Mouse (Mus musculus) neural tube, embryonic 11.5 days (tissue): ENCODE data around the gene Cd33. TPM values are rescaled to one million over a fixed set of nuclear protein-coding genes. Genes with fewer than 3 reads are reported as not detected.

ENCODE experiments used
- ATAC-seq: fragments of 200-750 bp; cut with Nextera tagmentation; 2 replicates; pipeline ENCODE4 v1.8.0; 2017; ENCODE audit warnings: moderate number of reproducible peaks, mild to moderate bottlenecking, moderate TSS enrichment, moderate library complexity; ENCODE audit not compliant: insufficient read depth, low FRiP score, low TSS enrichment
- DNase-seq: peaks from one replicate; pipeline ENCODE4 v3.0.0-alpha.2; 2015; ENCODE audit warnings: low spot score
- H3K27ac ChIP-seq: fragments of 300-500 bp; sonication (generic); 2 replicates; pipeline ENCODE4 v1.5.1; 2014; ENCODE audit warnings: low read depth, mild to moderate bottlenecking, low read length
- H3K27me3 ChIP-seq: fragments of 300-500 bp; sonication (generic); 2 replicates; pipeline ENCODE4 v1.6.1; 2014; ENCODE audit warnings: mild to moderate bottlenecking, low read length, mixed read lengths; ENCODE audit not compliant: control insufficient read depth, insufficient read depth
- H3K36me3 ChIP-seq: fragments of 300-500 bp; sonication (generic); 2 replicates; pipeline ENCODE4 v1.6.1; 2014; ENCODE audit warnings: mild to moderate bottlenecking, low read length, moderate library complexity, mixed read lengths; ENCODE audit not compliant: control insufficient read depth, insufficient read depth
- H3K4me1 ChIP-seq: fragments of 300-500 bp; sonication (generic); 2 replicates; pipeline ENCODE4 v1.6.1; 2014; ENCODE audit warnings: low read length, mixed read lengths; ENCODE audit not compliant: control insufficient read depth, insufficient read depth
- H3K4me2 ChIP-seq: fragments of 300-500 bp; sonication (generic); 2 replicates; pipeline ENCODE4 v1.6.1; 2014; ENCODE audit warnings: low read depth, mild to moderate bottlenecking, moderate library complexity
- H3K4me3 ChIP-seq: fragments of 300-500 bp; sonication (generic); 2 replicates; pipeline ENCODE4 v1.5.1; 2014; ENCODE audit warnings: low read depth, low read length
- H3K9ac ChIP-seq: fragments of 300-500 bp; sonication (generic); 2 replicates; pipeline ENCODE4 v1.6.1; 2014; ENCODE audit warnings: mild to moderate bottlenecking, low read length
- H3K9me3 ChIP-seq: fragments of 300-500 bp; sonication (generic); 2 replicates; pipeline ENCODE4 v1.6.1; 2016; ENCODE audit warnings: low read length; ENCODE audit not compliant: control insufficient read depth
- WGBS: fragments of 180-500 bp; shearing (Covaris S2); extraction: QIAGEN DNeasy Blood & Tissue Kit; methylation state at CpG from one replicate; pipeline ENCODE4 v1.1.7; 2014; 5-methylcytosine and 5-hydroxymethylcytosine counted together
- polyA plus RNA-seq: library from polyadenylated mRNA; unstranded; fragments of >200 nt; fragmentation: Nextera tagmentation; extraction: Ambion mirVana; gene quantifications from 2 replicates; pipeline ENCODE4 v1.2.1, GENCODE M21; 2014

Cd33 gene
- polyA plus RNA-seq, 1 experiment from 2014 or later: 1.2 TPM

DNA sequence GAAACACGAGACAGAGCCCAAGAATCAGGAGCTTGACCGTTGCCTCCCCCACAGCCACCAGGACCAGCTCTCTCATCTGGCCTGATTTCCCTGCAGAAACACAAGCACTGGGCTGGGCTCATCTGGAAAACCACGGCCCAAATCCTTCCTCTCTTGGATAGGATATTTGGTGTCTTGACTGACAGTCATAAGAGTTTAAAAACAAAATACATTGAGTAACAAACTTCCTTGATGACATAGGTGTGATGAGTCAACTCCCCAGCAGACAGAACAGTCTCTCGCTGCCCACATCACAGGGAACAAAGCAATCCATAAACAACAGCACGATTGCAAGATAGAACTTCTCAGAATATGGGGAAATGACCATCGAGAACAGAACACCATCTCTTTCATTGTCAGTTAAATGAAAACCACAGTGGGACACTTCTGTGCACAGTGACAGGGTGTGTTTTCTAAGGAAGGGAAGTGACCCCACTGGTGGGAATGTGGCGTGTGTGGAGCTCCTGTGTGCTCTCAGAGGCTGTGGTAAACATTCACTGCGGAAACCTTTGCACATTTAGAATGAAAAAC lies 13.9 kb downstream of the Cd33 start:
- Histone ChIP-seq H3K4me3 (no peak overlapping the region), H3K27me3 (no peaks in the 10 kb centered on the region), H3K36me3 (no peaks in the 10 kb centered on the region), H3K4me2 (no peak overlapping the region), H3K9ac (no peak overlapping the region), H3K9me3 (no peaks in the 10 kb centered on the region), H3K27ac (no peak overlapping the region), H3K4me1 (no peaks in the 10 kb centered on the region)
- DNase-seq (no peak), ATAC-seq (no peak)
- 77% methylated on average over 8 of the region's 8 CpGs for WGBS

DNA sequence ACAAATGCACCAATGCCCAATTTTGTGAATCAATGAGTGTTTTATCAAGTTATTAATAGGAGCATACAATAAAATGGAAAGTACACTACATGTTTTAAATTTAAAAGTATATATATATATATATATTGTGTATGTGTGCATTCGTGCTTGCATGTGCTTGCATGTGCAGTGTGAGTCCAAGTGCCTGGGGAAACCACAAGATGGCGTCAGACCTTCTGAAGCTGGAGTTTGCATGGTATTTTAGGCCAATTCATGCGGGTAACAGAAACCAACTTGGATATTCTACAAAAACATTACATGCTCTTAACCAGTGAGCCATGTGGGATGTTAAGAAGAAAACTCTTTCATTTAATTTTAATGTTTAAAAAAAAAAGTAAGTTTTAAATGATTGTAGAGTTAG lies 18.9 kb downstream of the Cd33 start:
- Histone ChIP-seq H3K27ac (no peak overlapping the region), H3K27me3 (no peaks in the 10 kb centered on the region), H3K4me3 (no peak overlapping the region), H3K4me2 (no peak overlapping the region), H3K9ac (no peak overlapping the region), H3K9me3 (no peaks in the 10 kb centered on the region), H3K36me3 (no peaks in the 10 kb centered on the region), H3K4me1 (no peaks in the 10 kb centered on the region)
- WGBS: 65% methylated on average over 3 of the region's 3 CpGs
- DNase-seq (no peak), ATAC-seq (no peak)

DNA sequence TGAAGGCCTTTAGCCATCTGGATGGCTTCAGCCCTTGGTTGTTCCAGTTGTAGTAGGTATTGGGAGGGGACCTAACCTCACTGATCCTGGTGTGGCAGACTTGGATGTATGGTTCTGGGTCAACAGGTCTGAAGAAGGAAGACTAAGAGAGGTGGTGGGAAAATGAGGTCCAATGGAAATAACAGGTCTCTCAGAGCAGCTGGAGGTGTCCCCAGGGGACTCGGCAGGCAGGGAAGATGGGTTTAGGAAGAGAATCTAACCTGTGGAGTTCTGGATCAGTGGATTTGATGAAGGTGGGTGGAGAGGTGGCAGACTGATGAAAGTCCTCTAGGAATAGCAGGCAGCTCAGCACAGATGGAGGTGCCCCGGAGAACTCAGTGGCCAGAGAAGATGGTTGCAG lies 21.5 kb downstream of the Cd33 start:
- ATAC-seq (no peak), DNase-seq (no peak)
- 81% methylated on average over 2 of the region's 2 CpGs for WGBS
- Histone ChIP-seq H3K4me2 (no peak overlapping the region), H3K27ac (no peak overlapping the region), H3K9me3 (no peaks in the 10 kb centered on the region), H3K27me3 (no peaks in the 10 kb centered on the region), H3K4me1 (no peaks in the 10 kb centered on the region), H3K4me3 (no peak overlapping the region), H3K9ac (no peak overlapping the region), H3K36me3 (no peaks in the 10 kb centered on the region)

DNA sequence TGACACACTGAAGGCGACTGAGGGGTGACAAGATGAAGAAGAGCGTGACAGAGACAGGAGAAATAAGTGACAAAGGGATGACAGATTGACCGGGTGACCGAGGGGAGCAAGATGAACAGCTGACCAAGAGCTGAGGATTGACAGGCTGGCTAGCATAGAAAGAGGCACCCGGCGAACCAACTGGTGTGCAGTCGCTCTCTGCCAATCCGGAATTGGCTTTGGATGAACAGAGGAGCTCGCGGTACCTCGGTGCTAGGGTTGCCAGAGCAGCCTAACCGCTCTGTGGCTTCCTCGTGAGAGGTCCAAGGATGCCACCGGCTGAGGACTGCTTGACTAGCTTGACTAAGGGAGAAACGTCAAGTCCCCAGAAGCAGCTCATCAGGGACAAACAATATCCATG lies 25.9 kb downstream of the Cd33 start:
- H3K27me3 ChIP-seq: no peaks in the 10 kb centered on the region
- ATAC-seq: no peak
- no peak overlapping the region for H3K9ac ChIP-seq
- 90% methylated on average over 15 of the region's 15 CpGs for WGBS
- no peak overlapping the region for H3K27ac ChIP-seq
- H3K4me2 ChIP-seq: no peak overlapping the region
- no peaks in the 10 kb centered on the region for H3K36me3 ChIP-seq
- DNase-seq: no peak
- H3K4me3 ChIP-seq: no peak overlapping the region
- H3K9me3 ChIP-seq: no peaks in the 10 kb centered on the region
- no peaks in the 10 kb centered on the region for H3K4me1 ChIP-seq

DNA sequence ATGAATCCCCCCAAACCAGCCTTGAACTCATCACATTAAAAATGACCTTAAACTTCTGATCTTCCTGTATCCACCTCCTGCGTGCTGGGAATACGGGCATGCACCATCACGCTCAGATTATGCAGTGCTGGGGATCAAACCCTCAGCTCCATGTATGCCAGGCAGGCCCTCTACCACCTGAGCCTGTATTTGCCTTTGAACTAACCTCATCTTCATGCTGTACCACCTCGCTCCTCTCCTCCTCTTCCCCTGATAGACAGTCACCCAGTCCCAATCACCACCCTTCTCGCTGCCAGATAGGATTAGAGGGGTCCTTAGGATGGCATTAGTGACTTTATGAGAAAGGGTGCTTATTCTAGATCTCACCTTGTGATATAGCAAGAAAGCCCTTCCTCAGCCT lies 29.2 kb downstream of the Cd33 start:
- Histone ChIP-seq H3K27me3 (no peaks in the 10 kb centered on the region), H3K9ac (no peak overlapping the region), H3K27ac (no peak overlapping the region), H3K36me3 (no peaks in the 10 kb centered on the region), H3K9me3 (no peaks in the 10 kb centered on the region), H3K4me3 (no peak overlapping the region), H3K4me2 (no peak overlapping the region), H3K4me1 (no peaks in the 10 kb centered on the region)
- whole genome bisulfite sequencing: 87% methylated on average over 5 of the region's 5 CpGs
- no peak for DNase-seq
- no peak for ATAC-seq

DNA sequence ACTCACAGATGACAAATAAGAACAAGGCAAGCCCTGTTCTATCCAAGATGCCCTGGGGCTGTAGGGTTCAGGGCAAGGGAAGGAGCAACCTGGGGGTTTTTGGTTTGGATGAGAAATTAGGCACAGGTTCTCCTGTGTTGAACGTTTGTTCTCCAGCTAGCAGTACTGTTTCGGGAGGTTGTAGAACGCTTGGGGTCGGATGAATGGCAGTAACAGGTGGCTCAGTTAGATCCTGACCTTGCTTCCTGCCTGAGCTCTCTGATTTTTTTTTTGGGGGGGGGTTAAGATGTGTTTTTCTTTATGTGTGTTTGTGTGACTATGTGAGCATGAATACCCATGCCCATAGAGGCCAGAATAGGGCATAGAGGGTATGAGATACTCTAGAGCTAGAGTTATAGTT lies 31.7 kb downstream of the Cd33 start:
- WGBS: 67% methylated on average over 4 of the region's 4 CpGs
- DNase-seq: no peak

DNA sequence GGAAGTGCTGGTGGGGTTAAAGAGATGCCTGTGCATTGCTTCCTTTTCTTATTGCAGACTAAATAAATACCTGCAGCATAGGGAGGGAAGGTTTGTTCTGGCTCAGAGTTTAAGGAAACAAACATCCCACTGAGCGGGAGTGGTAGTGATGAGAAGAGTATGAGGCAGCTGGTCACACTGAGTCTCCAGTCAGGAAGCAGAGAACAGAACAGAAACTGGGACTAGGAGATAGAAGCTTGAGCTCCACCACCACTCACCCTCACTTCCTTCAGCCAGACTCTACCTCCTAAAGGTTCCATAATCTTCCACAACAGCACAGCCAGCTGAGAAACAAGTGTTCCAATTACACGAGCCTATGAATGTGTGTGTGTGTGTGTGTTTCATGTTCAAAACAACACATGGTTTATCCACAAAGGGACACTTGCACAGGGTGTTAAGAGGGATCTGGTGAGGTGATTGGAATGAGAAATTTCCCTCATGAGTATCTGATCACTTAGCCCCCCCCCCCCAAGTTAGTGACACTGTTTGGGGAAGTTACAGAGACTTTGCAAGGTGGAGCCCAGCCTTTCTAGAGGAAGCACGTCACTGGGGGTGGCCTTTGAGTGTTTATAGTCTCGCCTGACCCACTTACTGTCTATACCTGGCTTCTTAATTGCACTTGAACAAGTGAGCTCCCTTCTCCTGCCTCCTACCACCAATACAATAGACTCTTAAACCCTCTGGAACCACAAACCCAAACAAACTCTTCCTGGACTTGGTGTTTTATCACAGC lies 32.3 kb downstream of the Cd33 start:
- H3K4me1 ChIP-seq: no peaks in the 10 kb centered on the region
- ATAC-seq (no peak), DNase-seq (no peak)
- no peak overlapping the region for H3K4me2 ChIP-seq
- H3K9ac ChIP-seq: no peak overlapping the region
- WGBS: 54% methylated on average over 4 of the region's 4 CpGs
- no peaks in the 10 kb centered on the region for H3K9me3 ChIP-seq
- no peak overlapping the region for H3K4me3 ChIP-seq
- H3K36me3 ChIP-seq: no peaks in the 10 kb centered on the region
- H3K27me3 ChIP-seq: no peaks in the 10 kb centered on the region
- no peak overlapping the region for H3K27ac ChIP-seq

More for the DNA sequence above, 31.7 kb downstream of the Cd33 start:
- Histone ChIP-seq H3K4me2 (no peak overlapping the region), H3K9ac (no peak overlapping the region), H3K27me3 (no peaks in the 10 kb centered on the region), H3K9me3 (no peaks in the 10 kb centered on the region), H3K36me3 (no peaks in the 10 kb centered on the region), H3K4me1 (no peaks in the 10 kb centered on the region), H3K4me3 (no peak overlapping the region), H3K27ac (no peak overlapping the region)
- ATAC-seq: no peak

DNA sequence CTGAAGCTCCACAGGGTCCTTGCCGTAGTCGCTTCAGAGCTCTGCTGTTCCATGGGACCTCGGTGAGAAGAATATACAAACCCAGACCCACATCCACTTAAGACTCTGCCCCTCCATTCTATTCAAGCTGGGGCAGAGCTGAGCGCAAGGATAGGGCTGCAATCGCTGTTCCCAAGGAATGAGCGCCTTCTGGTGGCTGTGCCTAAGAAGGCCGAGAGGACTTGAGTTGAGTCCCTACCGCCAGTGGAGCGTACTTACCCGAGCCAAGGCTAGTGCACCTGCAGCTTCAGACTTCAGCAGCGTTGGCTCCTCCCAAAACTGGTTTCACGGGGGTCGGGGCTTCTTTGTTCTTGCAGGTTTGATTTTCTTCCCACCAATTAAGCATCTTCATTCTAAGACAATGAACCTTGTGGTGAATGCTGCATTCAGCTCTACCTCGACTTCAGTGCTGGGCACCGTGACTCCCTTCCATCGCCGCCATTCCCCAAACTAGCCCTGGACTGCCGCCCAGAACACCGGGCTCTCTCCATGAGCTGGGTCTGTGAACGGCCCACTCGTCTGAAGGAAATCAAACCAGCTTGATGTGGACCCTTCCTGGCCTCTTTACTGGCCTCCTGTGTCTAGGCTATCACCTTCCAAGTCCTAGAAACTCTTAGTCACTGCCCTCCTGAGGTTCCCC lies 48.7 kb downstream of the Cd33 start:
- ATAC-seq (peak; percentile 60; the same call in 1 of the 2 replicates), DNase-seq (peak; percentile 71)
- Histone ChIP-seq H3K27ac (no peak overlapping the region), H3K9me3 (no peaks in the 10 kb centered on the region), H3K4me2 (no peak overlapping the region), H3K27me3 (no peaks in the 10 kb centered on the region), H3K9ac (no peak overlapping the region), H3K36me3 (no peaks in the 10 kb centered on the region), H3K4me3 (no peak overlapping the region), H3K4me1 (no peaks in the 10 kb centered on the region)
- 12% methylated on average over 21 of the region's 21 CpGs for WGBS

DNA sequence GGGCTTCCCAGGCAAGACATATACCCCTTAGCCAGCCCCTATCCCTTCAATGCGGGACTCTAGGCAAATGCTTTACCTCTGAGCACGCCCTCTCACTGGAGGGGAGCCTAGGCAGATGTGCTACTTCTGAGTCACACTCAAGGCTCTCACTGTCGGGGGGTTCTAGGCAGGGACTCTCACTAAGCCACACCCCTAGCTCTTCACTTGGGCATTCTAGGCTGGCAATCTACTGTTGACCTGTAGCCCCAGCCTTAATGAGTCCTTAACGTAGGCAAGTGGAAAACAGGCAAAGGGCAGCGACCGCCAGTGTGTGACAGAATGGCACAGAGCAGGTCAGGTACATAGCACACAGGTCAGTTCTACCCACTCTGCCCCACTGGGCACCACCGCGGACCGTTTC lies 53.4 kb downstream of the Cd33 start:
- no peak for DNase-seq
- H3K9ac ChIP-seq: peak overlapping the region; percentile 86; the same call in 1 of the 2 replicates
- no peaks in the 10 kb centered on the region for H3K9me3 ChIP-seq
- no peak overlapping the region for H3K27ac ChIP-seq
- no peak overlapping the region for H3K4me2 ChIP-seq
- WGBS: 73% methylated on average over 9 of the region's 9 CpGs
- no peaks in the 10 kb centered on the region for H3K27me3 ChIP-seq
- ATAC-seq: no peak
- no peaks in the 10 kb centered on the region for H3K4me1 ChIP-seq
- no peak overlapping the region for H3K4me3 ChIP-seq
- no peaks in the 10 kb centered on the region for H3K36me3 ChIP-seq
